Mouse (Mus musculus) frontal cortex, postnatal 36 days (tissue): ENCODE measurements around the gene Ciao1.
A peak's percentile ranks its signal among the peaks of the same experiment; 100 is the strongest.
"Not testable (repeated sequence)": the region's sequence is repeated elsewhere in the genome, so short reads cannot be mapped to it uniquely, and the experiment has no call there.

Source experiments
- DNase-seq, 2 experiments: peaks; one replicate each; pipeline ENCODE4 v3.0.0; 2022; ENCODE audit warnings: low spot score in 2 of 2

Ciao1 gene

DNA sequence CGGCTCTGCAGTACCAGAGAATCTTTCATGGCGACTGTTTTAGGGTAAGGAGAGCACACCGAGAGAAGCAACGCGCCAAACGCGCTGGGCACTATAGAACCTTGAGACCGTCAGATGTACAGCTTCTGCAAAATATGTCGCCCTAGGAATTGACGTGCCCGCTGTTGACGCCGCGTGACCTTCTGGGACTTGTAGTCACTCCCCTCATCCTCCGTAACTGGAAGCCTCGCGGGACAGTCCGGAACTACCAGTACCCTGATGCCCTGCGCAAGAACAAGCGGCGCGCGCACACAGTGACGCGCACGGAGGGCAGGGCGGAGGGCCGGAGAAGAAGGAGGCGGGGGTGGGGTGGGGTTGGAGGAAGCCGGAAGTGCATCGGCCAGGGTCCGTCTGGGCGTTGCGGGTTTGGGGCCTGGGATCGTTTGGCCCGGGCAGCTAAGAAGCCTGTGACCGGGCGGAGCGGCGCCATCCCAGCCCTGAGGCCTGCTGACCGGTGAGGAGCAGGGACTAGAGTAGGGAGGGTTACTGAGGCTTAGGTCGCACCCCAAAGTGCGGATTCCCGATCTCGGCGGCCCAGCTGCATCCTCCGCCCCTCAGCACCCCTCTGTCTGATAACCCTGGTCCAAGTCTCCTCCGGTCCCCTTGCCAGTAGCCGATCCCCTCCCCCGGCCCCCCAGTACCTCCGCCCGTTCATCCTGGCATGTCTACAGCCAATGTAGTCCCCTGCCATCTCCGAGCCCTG is at the start of gene Ciao1, which contains the start of gene Tmem127:
TSS of gene Ciao1 (minus strand) at position 225 of the 742 bp plus-strand sequence.
TSS of gene Tmem127 (plus strand) at position 317 of the 742 bp plus-strand sequence.
- peak; percentile 96 to 98 for DNase-seq

DNA sequence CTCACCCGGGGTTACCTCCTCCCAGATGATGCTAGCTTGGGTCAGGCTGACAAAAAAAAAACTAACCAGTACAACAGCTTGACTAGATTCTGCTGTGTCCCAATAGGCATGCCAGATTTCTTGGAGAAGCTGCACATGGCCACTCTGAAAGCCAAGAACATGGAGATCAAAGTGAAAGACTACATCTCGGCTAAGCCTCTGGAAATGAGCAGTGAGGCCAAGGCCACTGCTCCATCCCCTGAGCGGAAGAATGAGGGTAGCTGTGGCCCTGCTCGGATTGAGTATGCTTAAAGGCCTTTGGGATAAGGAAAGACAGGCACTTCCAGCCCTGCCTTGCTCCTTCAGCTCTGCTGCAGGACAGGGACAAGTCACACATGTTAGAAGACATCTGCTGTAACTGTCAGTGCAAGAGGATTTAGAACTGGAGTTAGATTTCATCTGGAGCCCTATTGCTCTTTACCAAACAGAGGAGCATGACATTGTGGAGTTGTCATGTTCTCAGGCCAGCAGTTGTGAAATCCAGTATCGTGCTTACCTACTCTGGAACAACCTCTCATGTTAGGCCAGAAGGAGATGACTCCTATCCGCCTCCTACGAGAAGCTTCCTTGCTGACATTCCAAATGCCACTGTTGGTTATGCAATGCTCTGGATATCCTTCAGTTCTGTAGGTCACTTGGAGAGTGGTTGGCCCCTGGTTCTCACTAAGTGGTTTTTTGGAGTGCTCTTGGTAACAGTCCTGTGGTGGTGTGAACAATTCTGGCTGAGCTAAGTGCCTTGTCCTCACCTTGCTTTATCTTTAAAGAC is 49.6 kb upstream of the Ciao1 start:
- no peak for DNase-seq

DNA sequence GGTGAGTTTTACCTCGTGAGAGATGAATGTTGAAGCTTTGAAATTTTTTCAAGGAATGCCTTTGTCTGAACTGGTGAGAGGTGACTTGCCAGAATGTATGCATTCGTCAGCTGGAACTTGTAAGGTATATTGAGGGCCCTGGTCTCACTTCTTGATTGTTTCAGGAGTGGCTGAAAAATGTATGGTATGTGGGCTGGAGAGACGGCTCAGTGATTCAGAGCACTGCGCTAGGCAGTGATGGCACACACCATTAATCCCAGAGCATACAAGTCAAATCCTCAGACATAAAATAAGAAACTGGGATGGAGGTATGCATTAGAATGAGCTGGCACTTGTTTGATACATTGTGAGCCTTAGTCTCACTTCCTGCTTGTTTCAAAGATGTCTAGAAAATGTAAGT is 44.6 kb upstream of the Ciao1 start:
- DNase-seq = no peak

DNA sequence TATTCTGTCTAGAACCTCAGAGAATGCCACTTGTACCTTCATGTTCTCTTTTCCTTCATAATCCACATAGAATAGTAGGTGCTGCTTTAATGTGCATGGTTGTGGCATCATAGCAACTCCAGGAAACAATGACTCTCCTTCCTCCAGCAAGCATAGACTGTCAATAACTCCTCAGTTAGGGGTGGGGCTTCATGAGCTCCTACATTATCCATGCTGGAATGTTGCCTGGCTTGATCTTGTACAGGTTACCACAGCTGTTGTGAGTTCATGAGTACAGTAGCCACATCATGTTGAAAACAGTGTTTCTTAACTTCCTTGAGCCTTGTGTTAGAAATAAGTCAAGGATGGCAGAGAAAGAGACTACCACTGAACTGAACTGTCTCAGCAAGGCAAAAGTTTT is 30.5 kb upstream of the Ciao1 start:
- no peak for DNase-seq

DNA sequence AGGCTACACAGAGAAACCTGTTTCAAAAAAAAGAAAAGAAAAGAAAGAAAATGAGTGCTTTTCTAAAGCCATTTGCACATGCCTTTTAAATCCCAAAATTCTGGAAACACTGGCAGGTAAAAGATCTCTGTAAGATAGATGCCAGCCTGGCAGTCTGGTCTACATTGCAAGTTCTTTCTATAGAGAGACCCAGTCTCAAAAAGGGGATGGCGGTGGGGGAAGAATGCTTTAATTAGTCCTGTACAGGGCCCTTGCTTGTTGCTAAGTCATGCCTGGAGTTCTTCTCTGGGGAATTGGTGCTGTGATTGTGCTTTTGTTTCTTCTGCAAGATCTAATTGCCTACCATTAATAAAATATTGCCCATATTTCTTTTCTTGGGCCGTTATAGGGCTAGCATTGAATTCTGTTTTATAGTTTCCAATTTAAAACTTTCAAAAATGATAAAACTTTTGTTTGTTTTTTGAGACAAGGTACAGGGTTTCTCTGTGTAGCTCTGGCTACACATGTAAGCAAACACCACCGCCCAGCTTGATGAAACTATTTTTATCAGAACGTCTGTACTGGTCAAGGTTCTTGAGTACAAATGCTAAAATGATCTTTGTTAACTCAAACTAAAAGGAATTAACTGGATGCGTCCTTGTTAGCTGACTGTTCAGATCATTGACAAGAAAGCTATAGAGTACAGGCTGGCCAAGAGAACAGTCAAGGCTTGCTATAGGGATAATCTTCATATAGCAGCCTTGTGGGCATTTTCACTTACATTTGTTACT is 28.1 kb upstream of the Ciao1 start:
- DNase-seq = no peak

DNA sequence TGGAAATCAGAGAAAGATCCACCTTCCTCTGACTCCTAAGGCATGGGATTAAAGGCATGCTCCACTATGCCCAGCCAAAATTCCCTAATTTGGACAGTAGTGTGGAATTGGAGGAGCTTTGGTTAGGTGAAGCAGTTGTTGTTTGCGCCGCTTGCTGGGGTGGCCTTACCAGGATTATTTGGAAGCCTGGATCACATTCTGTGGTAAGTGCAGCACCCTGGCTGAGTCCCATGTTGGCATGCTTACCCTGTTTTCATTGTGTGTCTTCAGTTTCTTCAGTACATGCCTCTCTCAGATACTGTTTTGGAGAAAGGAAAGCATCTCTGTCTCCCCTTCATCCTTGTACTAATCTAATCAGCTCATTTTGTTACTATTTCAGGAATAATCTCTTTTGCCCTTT is 27.0 kb upstream of the Ciao1 start:
- no peak for DNase-seq

DNA sequence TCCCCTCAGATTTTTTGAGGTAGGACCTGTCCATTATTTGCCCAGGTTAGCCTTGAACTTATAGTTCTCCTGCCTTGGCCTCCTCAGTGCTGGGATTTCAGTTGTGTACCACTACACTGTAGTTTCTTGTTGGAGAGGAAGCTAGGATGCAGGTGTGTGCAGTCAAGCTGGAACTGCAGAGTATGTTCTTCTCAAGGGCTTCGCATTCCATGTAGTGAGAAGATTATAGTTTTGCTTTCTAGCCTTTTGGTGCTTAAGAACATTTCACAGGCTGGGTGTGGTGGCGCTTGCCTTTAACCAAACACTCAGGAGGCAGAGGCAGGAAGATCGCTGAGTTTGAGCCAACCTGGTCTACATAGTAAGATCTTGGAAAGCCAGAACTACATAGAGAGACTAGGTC is 25.2 kb upstream of the Ciao1 start:
- no peak for DNase-seq

DNA sequence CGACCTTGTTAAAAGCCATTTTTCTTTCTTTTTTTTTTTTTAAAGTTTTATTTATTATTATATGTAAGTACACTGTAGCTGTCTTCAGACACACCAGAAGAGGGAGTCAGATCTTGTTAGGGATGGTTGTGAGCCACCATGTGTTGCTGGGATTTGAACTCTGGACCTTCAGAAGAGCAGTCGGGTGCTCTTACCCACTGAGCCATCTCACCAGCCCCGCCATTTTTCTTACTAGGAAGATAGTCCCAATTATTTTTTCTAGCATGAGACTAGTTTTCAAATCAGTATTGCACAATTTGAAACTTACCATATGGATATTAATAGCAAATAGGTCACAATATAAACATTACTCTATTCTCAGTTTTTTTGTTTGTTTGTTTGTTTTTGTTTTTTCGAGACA is 24.4 kb upstream of the Ciao1 start:
- not testable (repeated sequence) for DNase-seq

DNA sequence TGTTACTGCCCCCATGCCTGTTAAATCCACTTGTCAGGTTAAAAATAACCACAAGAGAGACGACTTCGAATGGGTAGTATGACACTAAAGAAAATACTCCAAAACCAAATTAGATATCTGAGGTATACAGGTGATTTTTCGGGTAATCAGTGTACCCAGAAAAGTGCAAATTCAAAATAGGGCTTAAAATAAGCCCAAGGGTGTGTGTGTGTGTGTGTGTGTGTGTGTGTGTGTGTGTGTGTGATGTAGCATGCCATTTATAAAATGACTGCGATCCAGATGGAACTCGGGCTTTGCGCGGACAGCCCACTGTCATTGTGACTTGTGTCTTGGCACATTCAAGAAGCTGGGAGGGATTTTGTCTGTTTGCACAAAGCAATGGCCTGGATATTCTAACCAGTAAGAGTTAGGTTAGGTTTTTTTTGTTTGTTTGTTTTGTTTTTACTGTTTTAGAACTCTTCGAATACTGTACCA is 23.5 kb upstream of the Ciao1 start:
- DNase-seq = peak in 1 of 2 experiments; percentile 52

DNA sequence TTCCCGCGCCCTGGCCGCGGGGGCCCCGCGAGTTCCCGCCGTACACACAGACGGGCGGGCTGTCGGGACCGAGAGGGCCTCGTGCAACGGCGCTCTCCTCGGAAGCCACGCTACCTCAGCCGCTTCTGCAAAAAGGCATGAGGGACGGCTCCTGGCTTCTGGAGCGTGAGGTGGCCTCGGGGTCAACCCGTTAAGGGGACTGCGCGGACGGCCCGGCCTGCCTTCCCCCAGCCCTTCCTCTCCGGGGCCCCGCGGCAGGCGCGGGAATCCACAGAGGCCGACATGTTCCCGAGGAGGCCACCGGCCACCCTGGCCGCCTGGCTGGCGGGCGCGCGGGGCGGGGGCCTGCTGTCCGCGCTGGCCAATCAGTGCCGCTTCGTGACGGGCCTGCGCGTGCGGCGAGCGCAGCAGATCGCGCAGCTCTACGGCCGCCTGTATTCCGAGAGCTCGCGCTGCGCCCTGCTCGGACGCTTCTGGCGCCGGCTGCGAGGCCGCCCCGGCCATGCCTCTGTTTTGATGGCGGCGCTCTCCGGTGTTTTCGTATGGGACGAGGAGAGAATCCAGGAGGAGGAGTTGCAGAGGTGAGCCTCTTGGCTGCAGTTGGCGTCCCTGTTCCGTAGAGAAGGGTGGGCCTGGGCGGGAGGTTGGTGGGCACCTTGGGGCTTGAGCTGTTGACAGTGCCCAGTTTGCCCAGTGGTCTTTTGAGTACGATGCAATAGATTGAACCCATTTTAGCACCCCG is 22.9 kb upstream of the Ciao1 start:
- peak; percentile 80 to 88 for DNase-seq

DNA sequence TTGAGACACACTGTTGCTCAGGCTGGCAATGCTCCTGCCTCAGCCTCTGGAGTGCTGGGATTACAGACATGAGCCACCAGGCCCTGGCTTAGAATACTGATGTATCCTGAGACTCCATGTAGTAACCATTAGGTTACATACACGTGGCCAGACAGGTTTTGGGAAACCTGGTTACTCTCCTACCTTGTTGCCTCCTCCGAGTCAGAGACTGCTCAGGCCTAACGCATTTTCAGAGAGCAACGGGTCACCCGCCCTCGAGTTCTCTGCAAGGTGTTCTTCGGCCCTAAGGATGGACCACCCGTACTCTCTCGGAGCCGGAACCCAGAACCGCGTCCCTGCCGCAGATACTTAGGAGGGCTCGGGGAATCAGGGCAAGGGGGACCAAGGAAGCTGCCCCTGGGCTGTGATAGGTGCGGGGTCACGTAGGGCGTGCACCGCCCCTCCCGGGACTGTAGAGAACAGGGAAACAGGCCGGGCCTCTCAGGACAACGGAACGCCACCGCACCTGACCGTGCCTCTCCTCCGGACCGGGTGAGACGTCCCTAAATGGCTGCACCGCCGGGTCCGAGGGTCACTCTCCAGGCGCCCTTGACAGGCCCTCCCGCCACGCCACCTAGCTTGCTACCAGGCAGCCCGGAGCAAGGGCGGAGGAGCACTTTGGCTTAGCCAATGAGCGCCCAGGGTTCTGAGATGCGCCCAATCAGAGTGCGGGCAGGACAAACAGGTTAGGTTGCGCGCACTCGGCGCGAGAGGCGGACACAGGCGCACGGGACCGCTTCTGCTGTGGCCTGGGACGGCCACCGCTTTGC is 22.1 kb upstream of the Ciao1 start, which contains the start of gene Stard7:
TSS of gene Stard7 (plus strand) at position 728 of the 809 bp plus-strand sequence.
- peak; percentile 95 to 97 for DNase-seq

DNA sequence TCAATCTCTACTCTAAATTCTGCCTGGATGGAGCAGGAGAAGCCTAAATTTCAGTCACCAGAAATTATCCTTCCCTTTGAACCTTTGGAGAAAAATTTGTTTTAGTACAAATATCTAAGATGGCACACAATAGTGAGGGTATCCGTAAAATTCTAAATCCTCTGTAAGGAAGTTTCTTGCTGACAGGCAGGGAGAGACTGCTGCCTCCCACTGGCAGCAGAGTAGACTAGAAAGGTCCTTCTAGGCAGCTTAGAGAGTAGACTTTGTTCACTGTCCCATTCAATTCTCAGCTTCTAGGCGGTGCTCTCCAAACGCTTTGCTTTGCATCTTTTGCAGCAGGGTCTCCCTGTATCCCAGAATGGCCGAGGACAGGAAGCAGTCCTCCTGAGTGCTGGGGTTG is 20.2 kb upstream of the Ciao1 start:
- no peak for DNase-seq

DNA sequence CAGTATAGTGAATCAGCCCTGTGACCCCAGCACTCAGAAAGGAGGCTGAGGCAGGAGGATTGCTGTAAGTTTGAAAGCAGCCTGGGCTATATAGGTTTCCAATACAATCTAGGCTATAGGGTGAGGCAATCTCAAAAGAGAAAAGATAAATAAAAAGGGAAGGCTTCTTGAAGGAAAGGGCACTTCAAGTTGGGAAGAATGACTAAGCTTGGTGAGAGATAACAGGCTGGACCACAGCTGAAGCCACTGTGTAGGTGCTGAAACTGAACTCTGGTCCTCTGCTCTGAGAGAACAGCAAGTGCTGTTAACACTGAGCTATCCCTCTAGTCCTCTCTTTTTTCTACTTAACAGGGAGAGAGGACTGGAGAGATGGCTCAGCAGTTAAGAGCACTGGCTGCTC is 14.9 kb upstream of the Ciao1 start:
- DNase-seq = no peak

DNA sequence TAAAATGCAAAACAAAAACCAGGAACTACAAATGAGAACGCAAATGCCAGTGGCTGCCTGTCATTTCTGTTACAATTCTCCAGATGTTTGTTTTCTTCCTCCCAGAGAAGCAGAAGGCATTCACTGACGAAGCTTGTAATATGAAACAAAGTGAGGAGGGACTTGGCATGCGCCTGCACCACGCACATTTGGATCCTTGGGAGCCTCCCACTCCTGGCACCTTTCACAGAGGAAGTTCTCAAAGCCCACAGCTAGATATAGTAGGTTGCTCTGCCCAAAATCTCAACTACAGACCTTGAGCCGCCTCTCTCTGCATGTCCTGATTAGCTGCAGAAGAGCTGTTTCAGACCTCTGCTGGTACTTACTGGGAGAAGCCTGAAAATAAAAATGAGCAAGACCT is 11.7 kb upstream of the Ciao1 start:
- no peak for DNase-seq

DNA sequence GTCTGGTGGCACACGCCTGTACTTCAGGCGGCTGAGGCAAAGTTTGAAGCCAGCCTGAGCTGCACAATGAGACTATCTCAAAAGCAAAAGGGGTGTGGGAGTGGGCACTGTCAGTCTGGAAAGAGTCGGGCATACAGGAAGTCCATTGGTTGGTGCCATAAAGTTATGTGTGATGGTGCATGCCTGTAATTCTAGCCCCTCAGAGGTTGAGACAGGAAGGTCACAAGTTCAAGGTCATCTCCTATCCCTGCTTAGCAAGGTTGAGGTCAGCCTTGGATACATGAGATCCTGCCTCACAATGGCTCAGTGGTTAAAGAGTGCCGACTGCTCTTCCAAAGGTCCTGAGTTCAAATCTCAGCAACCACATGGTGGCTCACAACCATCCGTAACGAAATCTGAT is 7.7 kb upstream of the Ciao1 start:
- DNase-seq = no peak

DNA sequence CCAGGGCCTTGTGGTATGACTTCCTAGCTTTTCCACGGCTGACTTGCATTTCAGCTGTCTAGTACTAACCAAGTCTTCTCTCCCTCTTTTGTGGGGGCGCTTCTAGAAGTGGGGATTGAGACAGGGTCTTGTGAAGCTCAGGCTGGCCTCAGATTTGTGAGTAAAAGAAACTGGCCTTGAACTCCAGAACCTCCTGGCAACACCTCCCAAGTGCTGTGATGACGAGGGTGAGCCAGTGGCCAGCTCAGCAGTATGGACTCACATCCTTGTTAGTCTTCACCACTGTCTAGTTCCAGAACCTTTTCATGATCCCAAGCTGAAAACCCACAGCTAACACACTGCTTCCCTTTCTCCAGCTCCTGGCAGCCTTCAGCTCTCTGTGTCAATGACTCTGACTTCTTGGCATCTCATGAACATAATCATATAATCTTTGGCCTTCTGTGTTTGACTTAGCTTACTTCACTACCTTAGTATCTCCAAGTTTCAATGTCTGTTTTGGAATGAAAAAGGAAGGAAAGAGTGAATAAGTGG is 7.1 kb upstream of the Ciao1 start:
- DNase-seq = no peak

DNA sequence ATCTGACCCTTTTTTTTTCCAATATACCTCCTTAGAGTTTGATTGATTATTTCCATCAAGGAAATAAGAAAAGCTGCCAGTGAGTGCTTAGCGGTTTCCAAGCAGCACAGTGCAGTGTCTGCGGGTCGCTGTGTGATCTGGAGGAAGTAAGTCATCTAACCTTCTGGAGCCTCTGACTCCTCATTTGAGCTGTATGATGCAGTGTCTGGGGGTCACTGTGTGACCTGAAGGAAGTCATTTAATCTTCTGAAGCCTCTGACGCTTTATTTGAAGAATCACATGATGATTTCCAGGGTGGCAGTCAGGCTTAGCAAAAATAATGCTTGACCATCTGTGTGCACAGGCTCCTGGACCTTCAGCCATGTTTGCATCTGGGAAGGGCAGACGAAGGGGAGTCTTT is 5.2 kb upstream of the Ciao1 start:
- DNase-seq = no peak

DNA sequence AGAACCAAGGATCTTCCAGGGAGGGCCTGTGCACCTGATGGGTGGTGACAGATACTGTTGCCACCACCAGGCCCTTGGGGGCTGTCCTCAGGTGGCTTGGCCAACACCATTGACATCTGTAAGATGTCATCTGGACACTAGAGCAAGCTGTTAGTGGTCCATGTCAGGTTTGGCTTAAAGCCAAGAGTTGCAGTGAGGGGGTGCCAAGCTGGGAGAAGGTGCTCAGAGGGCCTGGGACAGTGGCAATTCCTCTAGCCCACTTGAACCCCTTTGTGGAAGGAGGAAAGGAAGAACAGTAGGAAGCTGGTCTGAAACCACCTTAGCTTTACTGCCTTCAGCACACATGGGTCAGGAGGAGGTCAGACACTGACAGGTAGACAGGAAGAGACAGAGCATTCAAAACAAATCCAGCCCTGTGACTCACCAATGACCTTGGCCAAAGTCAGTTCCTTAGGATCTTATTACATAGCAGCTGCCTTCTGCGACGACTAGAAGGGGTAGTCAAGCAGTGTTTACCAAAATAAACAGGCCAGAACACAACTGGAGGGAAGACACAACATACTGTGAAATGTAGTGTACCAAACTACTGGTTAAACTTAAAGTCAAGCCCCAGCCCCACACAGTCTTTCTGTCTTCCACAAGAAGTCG is 4.4 kb upstream of the Ciao1 start:
- DNase-seq = no peak

DNA sequence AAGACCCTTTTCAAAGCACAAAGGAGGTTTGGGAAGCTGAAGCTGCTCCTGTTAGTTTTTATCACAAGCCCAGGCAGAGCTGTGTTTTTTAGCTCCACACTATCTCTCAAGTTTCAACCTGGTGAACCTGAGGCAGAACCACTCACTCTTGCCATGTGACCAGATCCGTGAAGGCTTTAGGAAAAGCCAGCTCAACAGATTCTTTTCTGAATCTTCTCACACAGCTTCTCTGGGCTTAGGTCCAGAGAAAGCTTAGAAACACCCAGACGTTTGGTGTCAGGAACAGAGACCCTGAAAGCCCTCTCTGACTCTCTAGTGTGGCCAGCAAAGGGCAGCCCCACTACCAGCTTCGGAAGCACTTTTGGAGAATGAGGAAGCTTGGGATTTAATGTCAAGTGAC is 3.8 kb upstream of the Ciao1 start:
- DNase-seq = no peak
